Mouse (Mus musculus) A20 (cell line): ENCODE measurements around the gene Aspn.

Experiments used
- DNase-seq: peaks from one replicate; pipeline ENCODE4 v3.0.0-alpha.2; 2011; ENCODE audit warnings: low read depth, low spot score

Gene Aspn

GRCm38 (mm10) chr13:49544279-49544678, at the start of gene Aspn:
TSS of gene Aspn (plus strand) at chr13:49544443.
- DNase-seq: no peak

- DNase-seq: no peak
These were observed 39.7 kb upstream of the Aspn start, which contains the start of gene Ecm2 for GRCm38 (mm10) chr13:49504510-49504909. TSS of gene Ecm2 (plus strand) at chr13:49504810.

GRCm38 (mm10) chr13:49505776-49506175, 38.5 kb upstream of the Aspn start:
- DNase-seq: no peak

- DNase-seq: no peak
These were observed 37.1 kb upstream of the Aspn start for GRCm38 (mm10) chr13:49507176-49507575.

- no peak for DNase-seq
These were observed 25.5 kb upstream of the Aspn start for GRCm38 (mm10) chr13:49518761-49519160.

- no peak for DNase-seq
These were observed 18.0 kb upstream of the Aspn start for GRCm38 (mm10) chr13:49526235-49526634.

- no peak for DNase-seq
These were observed 13.6 kb upstream of the Aspn start for GRCm38 (mm10) chr13:49530636-49531035.

- DNase-seq: no peak
These were observed 7.3 kb upstream of the Aspn start for GRCm38 (mm10) chr13:49536946-49537345.

GRCm38 (mm10) chr13:49538693-49539092, 5.5 kb upstream of the Aspn start:
- peak; percentile 9 for DNase-seq

GRCm38 (mm10) chr13:49545646-49546045, 1.4 kb downstream of the Aspn start:
- no peak for DNase-seq

- no peak for DNase-seq
These were observed 2.3 kb downstream of the Aspn start for GRCm38 (mm10) chr13:49546517-49546916.

- DNase-seq: peak; percentile 22
These were observed 3.4 kb downstream of the Aspn start for GRCm38 (mm10) chr13:49547563-49548150.

- DNase-seq: no peak
These were observed 5.4 kb downstream of the Aspn start for GRCm38 (mm10) chr13:49549616-49550015.

- no peak for DNase-seq
These were observed 10.3 kb downstream of the Aspn start for GRCm38 (mm10) chr13:49554519-49554918.

- no peak for DNase-seq
These were observed 12.0 kb downstream of the Aspn start for GRCm38 (mm10) chr13:49556203-49556602.

GRCm38 (mm10) chr13:49556924-49557323, 12.7 kb downstream of the Aspn start:
- DNase-seq: no peak

GRCm38 (mm10) chr13:49559185-49559584, 14.9 kb downstream of the Aspn start:
- peak; percentile 33 for DNase-seq

- DNase-seq: no peak
These were observed 16.6 kb downstream of the Aspn start for GRCm38 (mm10) chr13:49560886-49561285.

- DNase-seq: no peak
These were observed 20.1 kb downstream of the Aspn start for GRCm38 (mm10) chr13:49564347-49564746.

GRCm38 (mm10) chr13:49570371-49570770, 26.1 kb downstream of the Aspn start:
- no peak for DNase-seq

- DNase-seq: no peak
These were observed 27.2 kb downstream of the Aspn start for GRCm38 (mm10) chr13:49571418-49571817.

- DNase-seq: no peak
These were observed 37.6 kb downstream of the Aspn start, which contains the start of gene Omd for GRCm38 (mm10) chr13:49581541-49582530. TSS of gene Omd (plus strand) at chr13:49582462.

- DNase-seq: no peak
These were observed 39.6 kb downstream of the Aspn start for GRCm38 (mm10) chr13:49583859-49584258.
